Mouse (Mus musculus) heart, postnatal 0 days (tissue): ENCODE data around the gene Cyren.

Experiments used
- CTCF ChIP-seq: IDR thresholded peaks from 2 replicates; pipeline ENCODE4 v1.5.1; 2016; ENCODE audit warnings: antibody characterized with exemption, control low read depth, low read depth
- EP300 ChIP-seq: IDR thresholded peaks from 2 replicates; pipeline ENCODE4 v1.6.1; 2016; ENCODE audit warnings: antibody characterized with exemption, low read depth

GRCm38 (mm10) chr6:34927594-34927993, 49.7 kb upstream of the Cyren start:
- no peak for TF ChIP-seq CTCF
- no peak for TF ChIP-seq EP300
